Mouse (Mus musculus) cerebellum, postnatal 4 days (tissue): ENCODE data around the gene B3gnt2.

Experiments used
- DNase-seq, 2 experiments: peaks; one replicate each; pipeline ENCODE4 v3.0.0; 2022; ENCODE audit warnings: low spot score in 2 of 2, mixed read lengths in 1 of 2

Gene B3gnt2

DNA sequence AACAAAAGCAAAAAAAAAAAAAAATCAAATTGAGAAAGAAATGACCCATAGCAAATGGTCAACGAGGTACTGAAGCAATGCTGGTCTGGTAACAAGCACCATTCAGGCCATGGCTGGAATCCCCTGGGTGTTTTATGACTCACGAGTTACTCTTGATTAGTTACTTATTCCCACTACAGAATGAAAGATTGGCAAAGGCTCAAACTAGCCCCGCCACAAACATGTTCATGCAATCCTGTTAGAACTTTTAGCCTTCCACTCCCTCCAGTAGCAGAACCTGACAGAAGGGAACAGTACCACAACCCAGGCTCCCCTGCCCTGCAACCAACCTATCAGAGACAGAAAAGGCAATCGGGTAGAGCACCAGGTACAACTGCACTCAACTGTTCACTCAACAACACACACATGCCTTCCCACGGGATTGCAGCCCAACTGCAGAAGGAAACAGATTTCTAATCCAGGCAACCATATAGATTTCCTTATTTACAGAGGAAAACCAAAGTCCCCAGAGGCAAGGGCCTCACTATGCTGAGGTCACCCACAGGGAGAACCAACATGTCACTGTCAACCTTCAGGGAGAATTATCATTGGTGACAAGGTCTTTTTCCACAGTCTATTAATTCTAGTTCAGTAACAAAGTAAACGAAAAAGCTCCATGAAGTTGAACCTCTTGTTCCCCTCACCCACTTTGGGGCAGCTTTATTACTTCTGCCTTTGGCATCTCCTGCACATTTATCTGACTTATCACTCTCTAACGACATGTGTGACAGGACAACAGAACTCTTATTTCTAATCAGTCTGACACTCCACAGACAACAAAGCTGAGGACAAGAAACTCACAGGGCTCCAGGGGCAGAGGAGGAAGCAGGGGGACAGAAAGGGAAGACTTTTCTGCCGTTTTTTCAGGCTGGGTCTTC, 12.8 kb downstream of the B3gnt2 start:
- DNase-seq, result no peak

DNA sequence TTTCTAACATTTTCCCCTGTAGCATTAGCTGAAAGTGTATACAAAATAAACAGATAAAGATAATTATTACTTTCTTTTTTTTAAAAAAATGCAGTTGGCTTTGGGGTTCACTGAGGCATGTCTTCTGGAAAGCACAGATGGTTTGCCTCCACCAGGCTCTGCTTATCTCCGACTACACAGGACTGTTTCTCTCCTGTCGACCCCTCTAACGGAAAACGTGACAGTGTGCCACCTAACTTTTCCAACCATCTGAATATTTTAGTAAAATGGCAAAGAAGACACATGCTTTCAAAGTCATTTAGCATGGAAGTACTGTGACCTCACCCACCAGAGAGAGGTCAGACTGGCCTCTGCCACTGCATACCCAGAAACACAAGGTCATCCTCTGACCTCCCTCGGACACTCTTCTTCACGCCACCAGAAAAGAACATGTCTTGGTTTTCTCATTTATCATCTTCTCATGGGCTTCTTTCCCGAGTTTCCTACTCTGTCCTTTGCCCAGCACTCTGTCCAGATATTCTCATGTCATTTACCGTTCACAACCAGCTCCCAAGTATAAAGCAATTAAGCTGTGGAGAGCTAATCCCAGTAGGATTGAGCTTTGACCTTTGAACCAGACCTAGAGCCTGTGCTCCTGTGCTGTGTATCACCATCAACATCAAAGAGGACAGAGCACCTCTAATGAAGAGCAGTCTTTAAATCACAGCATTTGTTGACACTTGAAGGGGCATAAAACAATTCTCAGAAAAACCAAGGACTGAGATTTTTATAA, 13.6 kb downstream of the B3gnt2 start:
- DNase-seq, result no peak

DNA sequence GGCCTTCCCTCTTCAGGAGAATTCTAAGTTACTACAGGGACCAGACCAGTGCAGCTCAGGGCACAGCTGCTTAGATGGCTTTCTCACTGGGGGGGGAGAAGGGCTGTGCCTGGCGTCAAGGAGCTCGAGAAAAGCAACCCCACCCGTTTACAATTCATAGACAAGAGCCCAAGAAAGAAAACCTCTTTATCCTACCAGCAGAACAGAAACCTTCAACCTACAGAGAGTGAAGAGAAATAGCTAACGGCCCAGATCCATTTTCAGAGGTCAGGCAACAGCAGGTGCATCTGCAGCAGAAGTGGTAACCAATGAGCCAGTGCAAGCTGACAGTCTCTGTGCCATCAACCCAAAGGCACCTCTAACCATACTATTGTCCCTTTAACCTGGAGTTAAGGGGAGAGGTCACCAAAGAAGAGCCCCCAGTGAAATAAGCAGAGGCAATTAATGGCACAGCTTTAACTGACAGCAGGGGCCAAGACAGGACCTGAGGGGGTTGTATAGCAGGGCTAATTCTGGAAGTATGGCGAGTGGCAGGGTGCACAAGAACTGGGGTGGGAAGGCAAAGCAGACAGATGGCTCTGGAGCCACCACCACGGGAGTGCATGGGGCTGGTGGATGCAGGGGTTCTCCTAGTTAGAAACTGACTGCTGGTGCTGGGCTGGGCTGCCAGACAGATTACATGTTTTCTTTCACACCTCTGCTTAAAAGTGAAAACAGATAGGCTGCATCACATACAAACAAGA, 14.5 kb downstream of the B3gnt2 start:
- DNase-seq, result no peak

DNA sequence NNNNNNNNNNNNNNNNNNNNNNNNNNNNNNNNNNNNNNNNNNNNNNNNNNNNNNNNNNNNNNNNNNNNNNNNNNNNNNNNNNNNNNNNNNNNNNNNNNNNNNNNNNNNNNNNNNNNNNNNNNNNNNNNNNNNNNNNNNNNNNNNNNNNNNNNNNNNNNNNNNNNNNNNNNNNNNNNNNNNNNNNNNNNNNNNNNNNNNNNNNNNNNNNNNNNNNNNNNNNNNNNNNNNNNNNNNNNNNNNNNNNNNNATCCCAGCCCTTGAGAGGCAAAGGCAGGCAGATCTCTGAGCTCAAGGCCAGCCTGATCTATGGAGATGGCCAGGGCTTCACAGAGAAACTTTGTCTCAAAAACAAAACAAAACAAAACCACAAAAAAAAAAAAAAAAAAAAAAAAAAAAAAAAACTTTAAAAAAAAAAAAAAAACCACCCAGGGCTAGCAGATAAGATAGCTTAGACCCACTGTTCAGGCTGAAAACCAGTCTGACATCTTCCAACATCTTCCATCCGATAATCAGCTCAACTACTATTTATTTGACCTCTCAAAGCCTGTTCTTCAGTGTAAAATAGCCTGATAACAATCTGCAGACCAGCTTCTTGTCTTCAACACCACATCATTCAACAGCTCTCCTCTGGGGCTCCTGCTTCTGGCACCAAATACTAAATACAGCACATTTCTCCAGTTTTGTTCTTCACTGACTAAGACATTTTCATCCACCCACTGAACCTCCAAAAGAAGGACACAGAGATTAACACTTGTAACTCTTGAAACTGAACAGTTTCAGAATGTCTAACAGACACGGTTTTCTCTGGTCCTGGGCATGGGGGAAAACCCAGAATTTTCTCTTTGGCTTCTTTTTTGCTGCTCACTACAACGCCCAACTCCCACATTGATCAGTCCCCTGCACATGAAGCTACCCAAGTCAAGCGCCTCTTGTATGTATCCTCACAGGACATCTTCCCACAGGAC, 15.7 kb downstream of the B3gnt2 start:
- no peak for DNase-seq

DNA sequence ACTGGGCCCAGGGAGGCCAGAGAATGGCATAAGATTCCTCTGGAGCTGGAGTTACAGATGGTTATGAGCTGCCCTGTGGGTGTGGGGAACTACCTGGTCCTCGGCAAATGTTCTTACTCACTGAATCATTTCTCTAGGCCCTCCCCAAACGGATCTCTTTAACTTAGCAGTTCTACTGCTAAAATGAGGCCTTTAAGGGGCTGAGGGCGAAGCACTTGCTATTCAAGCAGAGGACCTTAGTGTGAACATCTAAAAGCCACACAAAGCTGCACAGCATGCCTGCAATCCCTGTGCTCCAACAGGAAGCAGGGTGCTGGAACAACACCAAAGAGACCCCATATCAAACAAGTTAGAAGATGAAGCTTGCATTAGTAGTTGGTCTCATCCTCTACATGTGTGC, 21.3 kb downstream of the B3gnt2 start:
- DNase-seq, result no peak

DNA sequence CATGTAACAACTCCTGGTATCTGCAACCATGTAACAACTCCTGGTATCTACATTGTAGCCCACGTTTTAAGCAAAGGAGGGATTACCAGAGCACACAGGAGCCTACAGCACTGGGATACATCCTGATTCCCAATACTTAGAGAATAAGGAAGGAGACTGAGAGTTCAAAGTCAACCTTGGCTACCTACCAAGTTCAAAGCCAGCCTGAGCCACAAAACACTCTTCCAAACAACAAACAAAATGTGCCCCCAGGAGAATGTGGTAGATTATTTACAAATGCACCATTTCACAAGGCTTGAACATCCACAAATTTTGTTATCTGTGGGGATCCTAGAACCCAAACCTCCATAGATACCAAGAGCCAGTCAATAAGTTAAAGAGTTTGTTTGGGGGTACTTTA, 22.4 kb downstream of the B3gnt2 start:
- no peak for DNase-seq

DNA sequence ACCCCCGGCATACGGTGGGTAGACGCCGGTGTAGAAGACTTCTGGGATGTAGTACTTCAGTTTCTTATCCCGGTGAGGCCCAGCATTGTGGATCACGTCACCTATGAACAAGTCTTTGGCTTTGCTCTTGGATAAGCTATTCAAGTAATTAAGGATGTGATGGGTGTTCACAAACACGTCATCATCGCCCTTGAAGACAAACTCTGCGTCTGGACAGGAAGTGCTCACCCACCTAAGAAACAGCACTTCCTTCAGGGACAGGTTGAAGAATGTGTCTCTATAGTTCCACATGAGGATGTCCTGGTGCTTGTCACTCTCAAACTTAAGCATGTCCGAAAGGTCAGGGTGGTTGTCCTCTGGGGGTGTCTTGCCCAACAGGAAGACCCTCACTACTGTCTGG, 24.5 kb downstream of the B3gnt2 start:
- DNase-seq, result no peak

DNA sequence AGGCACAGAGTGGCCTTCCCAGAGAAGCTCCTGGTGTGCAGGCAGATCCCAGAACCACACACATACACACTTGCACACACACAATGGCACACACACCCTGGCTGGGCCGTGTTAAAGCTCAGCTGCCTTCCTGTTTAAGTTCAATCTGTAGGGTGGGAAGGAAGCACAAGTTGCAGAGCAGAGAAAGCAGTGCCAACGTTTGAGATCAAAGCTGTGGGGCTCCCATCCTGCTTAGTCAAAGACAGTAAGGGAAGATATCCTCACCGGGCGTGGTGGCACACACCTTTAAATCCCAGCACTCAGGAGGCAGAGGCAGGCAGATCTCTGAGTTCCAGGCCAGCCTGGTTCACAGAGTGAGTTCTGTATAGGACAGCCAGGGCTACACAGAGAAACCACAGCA, 28.2 kb downstream of the B3gnt2 start:
- no peak for DNase-seq

DNA sequence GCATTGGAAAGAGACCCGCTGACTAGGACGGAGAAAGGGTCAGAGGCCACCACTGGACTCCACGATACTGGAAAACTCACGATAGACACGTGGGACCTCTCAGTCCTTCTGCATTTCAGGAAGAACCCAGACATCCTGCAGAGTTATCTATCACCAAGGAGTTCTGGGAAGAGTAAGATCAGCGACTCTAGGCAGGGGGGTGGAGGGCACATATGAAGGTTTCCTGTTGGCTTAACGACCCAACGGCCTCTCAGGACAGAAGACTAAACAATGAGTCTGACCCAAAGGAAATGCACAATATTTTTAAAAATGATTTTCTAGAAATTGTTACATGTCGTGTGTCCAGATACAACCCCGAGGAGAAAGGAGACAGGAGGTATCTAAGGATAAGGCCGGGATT, 28.8 kb downstream of the B3gnt2 start:
- DNase-seq, result no peak

DNA sequence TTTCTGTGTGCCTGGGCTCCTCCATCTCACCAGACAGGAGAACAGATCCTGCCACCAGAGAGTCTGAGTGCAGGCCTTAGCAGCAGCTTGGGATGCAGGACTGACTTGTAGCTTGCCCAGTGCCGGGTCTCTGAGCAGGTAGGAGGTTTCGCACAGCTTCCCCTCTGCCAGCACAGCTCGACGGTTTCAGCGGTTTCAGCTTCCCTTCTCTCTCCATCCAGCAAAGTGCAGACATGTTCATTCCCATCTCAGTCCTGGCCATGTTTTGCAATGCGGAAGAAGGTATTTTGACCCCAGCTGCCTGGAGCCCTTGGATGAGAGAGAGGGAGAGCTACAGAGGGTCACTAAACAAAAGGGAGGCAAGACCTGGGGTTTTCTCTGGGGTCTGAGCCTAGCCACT, 30.1 kb downstream of the B3gnt2 start:
- no peak for DNase-seq

DNA sequence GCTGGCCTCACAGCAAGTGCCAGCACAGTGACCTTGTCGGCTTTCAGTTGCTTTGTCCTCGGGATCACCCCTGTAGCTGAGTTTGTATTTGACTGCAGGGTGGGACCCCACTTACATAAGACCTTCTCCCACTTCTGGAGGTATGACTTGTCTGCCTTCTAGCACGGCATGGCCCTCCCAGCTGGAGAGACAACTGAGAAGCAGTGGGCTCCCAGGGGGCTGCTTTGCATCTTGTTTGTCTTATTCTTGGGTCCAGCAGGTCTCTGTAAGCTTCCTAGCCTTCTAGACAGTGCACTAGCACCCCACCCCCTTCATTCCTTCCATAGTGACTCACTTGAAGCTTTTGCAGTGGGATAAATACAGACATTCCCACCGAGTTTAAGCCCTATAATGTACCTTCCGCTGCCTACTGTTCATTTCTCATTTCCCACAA, 30.6 kb downstream of the B3gnt2 start:
- DNase-seq, result no peak

DNA sequence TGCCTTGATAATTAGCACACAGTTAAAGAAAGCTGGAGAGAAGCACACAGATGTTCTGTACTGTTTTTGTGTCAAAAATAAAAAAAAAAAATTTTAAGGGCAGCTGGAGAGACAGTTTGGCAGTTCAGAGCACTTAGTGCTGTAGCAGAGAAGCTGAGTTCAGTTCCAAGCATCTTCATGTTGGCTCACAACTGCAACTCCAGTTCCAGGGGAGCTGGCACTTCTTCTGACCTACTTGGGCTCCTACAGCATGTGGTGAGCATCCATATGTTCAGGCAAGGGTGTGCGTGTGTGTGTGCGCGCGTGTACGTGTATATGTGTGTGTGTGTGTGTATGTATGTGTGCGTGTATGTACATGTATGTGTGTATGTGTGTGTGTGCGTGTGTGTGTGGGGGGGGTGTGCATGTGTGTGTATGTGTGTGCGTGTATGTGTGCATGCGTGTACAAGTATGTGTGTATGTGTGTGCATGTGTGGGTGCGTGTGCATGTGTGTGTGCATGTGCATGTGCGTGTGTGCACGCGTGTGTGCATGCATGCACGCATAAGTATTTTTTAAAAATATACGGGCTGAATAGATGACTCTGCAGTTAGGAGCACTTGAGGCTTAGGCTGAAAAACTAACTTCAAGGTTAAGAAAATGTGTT, 31.7 kb downstream of the B3gnt2 start:
- no peak for DNase-seq

DNA sequence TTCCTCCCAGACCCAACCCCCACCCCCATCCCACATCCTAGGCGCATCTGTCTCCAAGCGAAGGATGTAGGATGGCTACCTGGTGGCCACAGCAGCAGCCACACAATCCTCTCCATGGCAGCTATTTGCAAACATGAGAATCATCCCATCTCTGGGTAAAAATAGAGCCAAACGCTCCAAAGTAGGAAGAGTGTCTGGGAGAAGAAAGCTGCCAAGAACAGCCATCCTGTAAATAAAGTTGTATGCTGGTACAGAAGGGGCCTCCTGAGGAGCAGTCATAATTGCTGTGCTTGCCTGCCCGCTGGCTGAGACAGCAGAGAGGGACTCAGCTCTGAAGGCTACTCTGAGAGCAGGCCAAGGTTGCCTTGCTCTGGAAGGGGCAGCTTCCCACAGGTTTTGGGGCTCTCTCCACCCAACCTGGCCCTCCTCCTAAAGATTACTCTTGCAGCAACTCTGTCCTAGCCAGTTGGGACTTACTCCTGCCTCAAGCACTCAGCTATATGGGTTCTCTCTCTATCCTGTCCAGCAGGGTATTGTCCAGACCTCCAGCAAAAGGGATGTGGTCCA, 33.2 kb downstream of the B3gnt2 start:
- no peak for DNase-seq

DNA sequence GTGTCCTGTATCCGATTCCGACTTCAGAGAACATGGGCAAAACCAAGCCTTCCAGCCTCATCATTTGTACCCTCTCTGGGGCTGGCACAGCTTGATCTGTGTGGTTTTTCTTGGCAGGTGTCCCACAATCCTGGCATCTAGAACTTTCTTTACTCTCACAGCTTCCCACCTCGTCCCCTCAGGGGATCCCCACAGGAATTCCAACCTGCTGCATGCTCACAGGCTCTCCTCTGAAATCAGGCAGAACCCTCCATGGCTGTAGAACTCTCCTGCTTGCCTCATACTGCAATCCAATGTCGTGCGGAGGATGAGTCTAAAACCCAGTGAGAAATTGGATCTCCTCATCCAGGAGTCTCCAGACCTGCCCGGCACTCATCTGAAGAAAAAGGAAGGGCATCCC, 34.1 kb downstream of the B3gnt2 start:
- no peak for DNase-seq

DNA sequence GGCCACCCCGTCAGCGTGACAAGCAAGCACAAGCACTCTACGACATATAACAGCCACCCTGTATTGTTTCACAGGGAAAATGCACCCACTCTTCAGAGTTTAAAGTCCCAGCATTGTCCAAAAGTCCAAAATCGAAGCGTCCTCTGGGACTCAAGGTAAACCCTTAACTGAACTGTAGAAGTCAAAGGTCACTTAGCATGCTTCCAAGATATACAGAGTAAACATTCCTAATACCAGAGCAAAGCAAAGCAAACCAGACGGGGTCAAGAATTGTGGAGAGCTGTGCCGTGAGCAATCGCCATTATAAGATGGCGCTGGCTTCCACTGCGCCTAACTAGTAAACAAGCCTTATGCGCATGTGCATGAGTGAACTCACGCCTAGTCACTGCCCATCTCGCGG, 34.7 kb downstream of the B3gnt2 start:
- DNase-seq, result no peak

DNA sequence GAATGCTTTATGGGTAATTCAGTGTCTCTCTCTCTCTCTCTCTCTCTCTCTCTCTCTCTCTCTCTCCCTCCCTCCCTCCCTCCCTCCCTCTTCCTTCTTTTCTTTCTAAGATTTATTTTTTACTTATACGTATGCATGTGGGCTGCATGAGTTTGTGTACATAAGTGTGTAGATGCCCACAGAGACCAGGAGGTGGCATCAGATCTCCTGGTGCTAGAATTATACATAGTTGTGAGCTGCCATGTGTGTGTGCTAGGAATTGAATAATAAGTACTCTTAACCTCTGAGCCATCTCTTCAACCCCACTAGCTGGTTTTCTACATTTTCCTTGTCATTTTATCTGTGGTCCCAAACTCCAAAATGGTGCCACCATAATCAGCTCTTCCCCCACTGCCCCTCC, 35.2 kb downstream of the B3gnt2 start:
- DNase-seq, result no peak

DNA sequence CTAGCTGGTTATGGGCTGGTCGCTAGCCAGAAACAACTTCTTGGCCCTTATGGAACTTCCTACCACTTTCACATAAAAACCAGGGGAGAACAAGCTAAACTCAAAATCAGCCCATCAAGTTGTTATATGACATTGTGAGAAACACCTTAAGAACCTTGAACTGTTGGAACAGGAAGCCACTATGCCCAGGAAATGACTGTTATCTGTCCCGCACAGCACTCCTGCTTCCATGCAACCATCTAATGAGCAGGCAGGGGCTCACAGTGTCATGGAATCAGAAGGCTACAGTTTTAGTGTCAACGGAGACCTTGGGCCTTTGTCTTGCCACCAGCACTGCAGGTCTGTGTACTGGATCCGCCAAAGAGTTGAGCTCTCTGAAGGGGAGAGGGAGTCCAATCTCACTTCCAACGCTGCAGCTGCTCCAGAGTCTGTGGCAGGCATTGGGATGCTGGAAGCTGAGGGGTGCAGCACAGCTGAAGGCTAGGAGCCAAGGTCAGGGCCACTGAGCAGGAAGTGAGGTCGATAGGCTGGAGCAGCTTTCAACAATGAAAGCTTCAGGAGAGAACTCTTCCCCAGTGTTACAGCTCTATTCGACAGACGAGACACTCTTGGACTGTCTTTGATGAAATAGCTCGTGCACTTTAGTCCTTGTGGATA, 36.6 kb downstream of the B3gnt2 start:
- no peak for DNase-seq

DNA sequence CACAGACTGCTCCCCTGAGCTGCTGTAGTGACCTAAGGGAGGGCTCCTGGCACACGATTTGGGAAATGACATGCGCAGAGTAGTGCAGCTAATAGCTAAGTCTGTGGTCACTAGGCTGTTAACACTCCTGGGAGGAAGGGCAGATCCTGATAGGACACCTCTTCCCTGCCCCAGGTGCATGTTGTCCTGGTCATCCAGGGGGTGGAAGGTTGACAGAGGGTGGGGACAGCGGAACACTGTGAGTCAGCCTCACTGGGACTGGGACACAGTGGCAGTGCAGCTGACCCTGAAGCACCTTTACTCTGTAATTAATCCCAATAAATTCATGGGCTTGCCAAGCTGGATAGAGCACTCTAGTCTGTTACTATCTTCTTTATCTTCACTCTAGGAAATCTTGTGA, 39.5 kb downstream of the B3gnt2 start:
- DNase-seq, result no peak

DNA sequence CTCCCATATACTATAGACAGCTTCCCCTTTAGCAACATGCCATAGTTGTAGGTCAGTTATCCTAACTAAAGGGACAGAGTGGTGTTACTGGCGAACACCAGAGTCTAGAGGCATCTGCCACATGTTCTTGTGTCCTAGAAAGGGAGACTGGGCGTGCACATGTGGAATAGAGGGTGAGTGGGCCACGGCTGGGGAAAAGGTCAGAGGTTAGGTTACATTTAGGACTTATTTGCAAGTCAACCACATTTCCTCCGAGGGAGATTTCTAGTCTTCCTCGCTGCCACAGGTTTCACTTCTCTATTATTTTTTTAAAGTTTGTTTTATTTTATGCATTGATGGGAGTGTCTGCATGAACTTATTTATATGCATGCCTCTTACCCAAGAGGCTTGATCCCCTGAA, 42.4 kb downstream of the B3gnt2 start:
- no peak for DNase-seq

DNA sequence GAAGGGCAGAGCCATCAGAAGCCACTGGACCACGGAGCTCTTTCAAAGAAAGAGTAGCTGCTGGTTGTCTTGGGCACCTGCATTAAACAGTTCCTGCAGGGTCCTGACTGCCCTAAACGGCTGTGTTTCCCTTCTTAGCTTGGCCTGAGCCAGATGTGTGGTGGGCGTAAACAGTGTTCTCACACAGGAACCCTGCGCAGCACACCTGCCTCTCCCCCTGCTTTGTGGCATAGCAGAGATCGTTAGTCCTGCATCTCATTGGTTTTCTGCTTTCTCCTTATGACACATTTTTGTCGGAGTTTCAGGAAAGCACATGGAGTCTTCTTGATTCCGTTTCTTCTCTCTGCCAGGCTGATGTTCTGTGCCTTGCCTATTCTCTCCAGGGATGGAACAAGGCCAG, 44.9 kb downstream of the B3gnt2 start:
- no peak for DNase-seq
